Mouse (Mus musculus) limb, embryonic 12.5 days (tissue): ENCODE measurements around the gene Cfap44. TPM values are rescaled to one million over a fixed set of nuclear protein-coding genes. Genes with fewer than 3 reads are reported as not detected.

Experiments used
- polyA plus RNA-seq: library from polyadenylated mRNA; unstranded; fragments of >200 nt; fragmentation: Nextera tagmentation; extraction: Ambion mirVana; gene quantifications from 2 replicates; pipeline ENCODE4 v1.2.1, GENCODE M21; 2016

Gene Cfap44
- polyA plus RNA-seq, 1 experiment from 2014 or later: 0.94 TPM

Other genes starting within 250 kb of the Cfap44 start
- 3.6 and 4.5 TPM in 2 replicates for gene Usf3, start 221.6 kb upstream of the Cfap44 start, polyA plus RNA-seq
- 0.06 and 0.10 TPM in 2 replicates for gene Sidt1, start 61.6 kb upstream of the Cfap44 start, polyA plus RNA-seq
- 27.5 and 32.2 TPM in 2 replicates for gene Spice1, start 47.7 kb upstream of the Cfap44 start, polyA plus RNA-seq
- gene Boc, start 164.1 kb downstream of the Cfap44 start, polyA plus RNA-seq: 43.1 and 50.8 TPM in 2 replicates